Mouse (Mus musculus) midbrain, postnatal 0 days (tissue): ENCODE measurements around the gene Tbx21. TPM values are rescaled to one million over a fixed set of nuclear protein-coding genes. Genes with fewer than 3 reads are reported as not detected.

Experiments used
- ATAC-seq: fragments of 200-750 bp; cut with Nextera tagmentation; 2 replicates; pipeline ENCODE4 v1.8.0; 2017; ENCODE audit warnings: moderate number of reproducible peaks, mild to moderate bottlenecking, moderate TSS enrichment, moderate library complexity; ENCODE audit not compliant: low FRiP score
- DNase-seq: peaks from one replicate; pipeline ENCODE4 v3.0.0-alpha.2; 2015; ENCODE audit warnings: low spot score
- H3K27ac ChIP-seq: fragments of 300-500 bp; sonication (generic); 2 replicates; pipeline ENCODE4 v1.5.1; 2014; ENCODE audit warnings: low read depth, mild to moderate bottlenecking, low read length, mixed read lengths
- H3K27me3 ChIP-seq: fragments of 300-500 bp; sonication (generic); 2 replicates; pipeline ENCODE4 v1.6.1; 2014; ENCODE audit warnings: low read length, control low read depth, mixed read lengths; ENCODE audit not compliant: insufficient read depth
- H3K36me3 ChIP-seq: fragments of 300-500 bp; sonication (generic); 2 replicates; pipeline ENCODE4 v1.6.1; 2014; ENCODE audit warnings: low read length, control low read depth, mixed read lengths; ENCODE audit not compliant: insufficient read depth
- H3K4me1 ChIP-seq: fragments of 300-500 bp; sonication (generic); 2 replicates; pipeline ENCODE4 v1.6.1; 2014; ENCODE audit warnings: mild to moderate bottlenecking, control low read depth, antibody characterized with exemption, low read length, mixed read lengths; ENCODE audit not compliant: insufficient read depth
- H3K4me2 ChIP-seq: fragments of 300-500 bp; sonication (generic); 2 replicates; pipeline ENCODE4 v1.6.1; 2014; ENCODE audit warnings: low read depth, mild to moderate bottlenecking, low read length, mixed read lengths; ENCODE audit not compliant: poor library complexity, severe bottlenecking
- H3K4me3 ChIP-seq: fragments of 300-500 bp; sonication (generic); 2 replicates; pipeline ENCODE4 v1.5.1; 2014; ENCODE audit warnings: low read depth, mild to moderate bottlenecking, low read length, moderate library complexity
- H3K9ac ChIP-seq: fragments of 300-500 bp; sonication (generic); replicated peaks from 2 replicates; pipeline ENCODE4 v1.6.1; 2014; ENCODE audit warnings: mild to moderate bottlenecking, low read length, moderate library complexity, mixed read lengths; ENCODE audit not compliant: poor library complexity, severe bottlenecking
- H3K9me3 ChIP-seq: fragments of 300-500 bp; sonication (generic); 2 replicates; pipeline ENCODE4 v1.6.1; 2016; ENCODE audit warnings: low read length, control low read depth
- CTCF ChIP-seq: IDR thresholded peaks from 2 replicates; pipeline ENCODE4 v1.5.1; 2016; ENCODE audit warnings: antibody characterized with exemption, mild to moderate bottlenecking
- WGBS: fragments of 180-500 bp; shearing (Covaris S2); extraction: QIAGEN DNeasy Blood & Tissue Kit; methylation state at CpG from one replicate; pipeline ENCODE4 v1.1.7; 2014; 5-methylcytosine and 5-hydroxymethylcytosine counted together
- polyA plus RNA-seq: library from polyadenylated mRNA; unstranded; fragments of >200 nt; fragmentation: Nextera tagmentation; extraction: Ambion mirVana; gene quantifications from 2 replicates; pipeline ENCODE4 v1.2.1, GENCODE M21; 2015
- total RNA-seq: library from RNA; depleted of rRNA; stranded (reverse); fragments of >200 nt; gene quantifications from 2 replicates; pipeline ENCODE4 v1.2.3, GENCODE M21; 2014

Tbx21 gene
- total and polyA plus RNA-seq, 2 experiments from 2014 or later = 0.11 to 0.14 TPM

DNA sequence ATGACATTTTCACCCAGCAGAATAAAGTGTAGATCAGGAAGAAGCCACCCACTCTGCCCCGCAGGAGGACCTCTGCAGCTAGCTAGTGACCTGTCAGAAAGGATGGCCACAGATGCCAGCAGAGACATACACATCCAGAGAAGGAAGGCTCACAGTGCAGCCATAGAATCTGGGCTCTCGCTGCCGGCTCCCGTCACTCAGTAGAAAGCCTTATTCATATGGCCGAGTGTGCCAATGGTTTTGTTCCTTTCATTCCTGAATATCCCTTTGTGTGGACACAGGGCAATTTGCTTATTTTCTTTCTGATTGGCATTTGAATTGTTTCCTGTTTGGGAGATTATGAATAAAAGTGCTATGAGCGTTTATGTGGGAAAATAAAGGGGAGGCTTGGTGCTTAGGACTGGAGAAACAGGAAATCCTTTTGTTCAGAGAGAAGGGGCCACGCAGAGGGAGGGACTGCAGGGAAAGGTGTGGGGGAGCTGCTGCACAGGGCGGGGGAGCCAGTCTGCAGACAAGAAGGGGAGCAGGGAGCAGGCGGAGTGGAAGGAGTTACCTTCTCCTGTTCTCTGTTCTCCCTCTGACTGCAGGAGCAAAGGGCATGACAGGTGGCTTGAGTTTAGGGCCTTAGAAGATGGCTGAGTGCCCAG is 51.7 kb downstream of the Tbx21 start:
- 13% methylated on average over 9 of the region's 9 CpGs for WGBS
- no peak for ATAC-seq
- no peaks in the 10 kb centered on the region for H3K27me3 ChIP-seq
- H3K4me3 ChIP-seq = no peak overlapping the region
- no peak overlapping the region for H3K4me2 ChIP-seq
- H3K4me1 ChIP-seq = no peaks in the 10 kb centered on the region
- H3K27ac ChIP-seq = no peak overlapping the region
- no peak for TF ChIP-seq CTCF
- no peaks in the 10 kb centered on the region for H3K9me3 ChIP-seq
- no peak overlapping the region for H3K9ac ChIP-seq
- peak; percentile 39 for DNase-seq
- peaks cover 40% of the 10 kb centered on the region for H3K36me3 ChIP-seq

DNA sequence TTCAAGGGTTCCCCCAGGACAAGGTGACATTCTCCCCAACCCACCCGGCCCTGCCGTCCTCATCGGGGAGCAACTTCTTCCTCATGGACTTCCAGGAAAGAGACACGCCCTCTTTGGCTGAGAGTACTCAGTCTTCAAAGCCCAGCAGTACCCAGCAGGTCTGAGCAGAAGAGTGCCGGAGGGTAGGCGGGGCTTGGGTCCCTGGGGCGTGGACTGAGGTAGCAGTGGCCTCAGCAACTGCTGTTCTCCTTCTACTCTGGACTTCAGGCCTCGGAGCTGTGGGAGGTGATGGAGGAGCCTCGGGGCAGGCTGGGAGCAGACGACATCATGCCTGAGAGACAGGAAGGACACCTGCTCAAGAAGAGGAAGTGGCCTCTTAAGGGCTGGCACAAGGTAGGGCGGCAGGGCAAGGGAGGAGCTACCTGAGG is 62.9 kb downstream of the Tbx21 start:
- Histone ChIP-seq H3K4me1 (peaks cover 10% of the 10 kb centered on the region; the same call in 1 of the 2 replicates), H3K27me3 (no peaks in the 10 kb centered on the region), H3K4me2 (0 out of 2 replicates have a peak overlapping the region, but pooled peaks have one; percentile 83), H3K27ac (no peak overlapping the region), H3K4me3 (no peak overlapping the region), H3K36me3 (peaks cover 45% of the 10 kb centered on the region), H3K9ac (no peak overlapping the region), H3K9me3 (no peaks in the 10 kb centered on the region)
- 37% methylated on average over 11 of the region's 11 CpGs for WGBS
- ATAC-seq (0 out of 2 replicates have a peak, but pooled peaks have one; percentile 27), DNase-seq (no peak)
- TF ChIP-seq CTCF = no peak

DNA sequence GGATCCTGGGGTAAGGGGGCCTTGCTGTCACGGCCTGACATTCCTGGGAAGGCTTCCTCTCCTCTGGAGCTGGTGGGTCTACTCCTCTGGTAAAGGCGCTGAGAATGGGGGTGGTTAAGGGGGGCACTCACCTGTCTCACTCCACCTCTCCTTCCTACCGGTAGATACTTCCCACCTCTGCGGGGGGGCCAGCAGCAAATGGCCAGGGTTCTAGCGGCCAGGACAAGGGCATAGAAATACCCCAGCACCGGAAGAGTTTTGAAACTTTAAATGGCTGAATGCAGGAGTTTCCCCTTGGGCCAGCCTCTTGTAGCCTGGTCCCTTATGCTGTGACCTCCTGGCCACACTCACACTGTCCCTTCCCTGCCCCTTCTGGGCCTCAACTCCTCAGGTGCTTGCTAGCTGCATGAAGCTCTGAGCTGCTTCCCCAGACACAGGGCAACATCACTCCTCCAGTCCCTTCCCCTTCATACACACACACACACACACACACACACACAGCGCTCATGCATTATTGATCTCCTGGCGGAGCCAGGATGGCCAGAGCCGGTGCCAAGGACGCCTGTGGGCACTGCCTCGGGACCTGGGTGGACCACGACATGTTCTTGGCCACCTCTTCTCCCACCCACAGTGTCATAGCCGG is 64.1 kb downstream of the Tbx21 start:
- Histone ChIP-seq H3K27me3 (no peaks in the 10 kb centered on the region), H3K36me3 (peaks cover 42% of the 10 kb centered on the region), H3K27ac (peak overlapping the region; percentile 7), H3K9ac (peak overlapping the region; percentile 51), H3K9me3 (no peaks in the 10 kb centered on the region), H3K4me1 (peaks cover 10% of the 10 kb centered on the region; the same call in 1 of the 2 replicates), H3K4me3 (peak overlapping the region; percentile 46), H3K4me2 (peak overlapping the region; percentile 83)
- peak; percentile 48 for DNase-seq
- no peak for TF ChIP-seq CTCF
- 16% methylated on average over 13 of the region's 13 CpGs for WGBS
- peak; percentile 46 for ATAC-seq

DNA sequence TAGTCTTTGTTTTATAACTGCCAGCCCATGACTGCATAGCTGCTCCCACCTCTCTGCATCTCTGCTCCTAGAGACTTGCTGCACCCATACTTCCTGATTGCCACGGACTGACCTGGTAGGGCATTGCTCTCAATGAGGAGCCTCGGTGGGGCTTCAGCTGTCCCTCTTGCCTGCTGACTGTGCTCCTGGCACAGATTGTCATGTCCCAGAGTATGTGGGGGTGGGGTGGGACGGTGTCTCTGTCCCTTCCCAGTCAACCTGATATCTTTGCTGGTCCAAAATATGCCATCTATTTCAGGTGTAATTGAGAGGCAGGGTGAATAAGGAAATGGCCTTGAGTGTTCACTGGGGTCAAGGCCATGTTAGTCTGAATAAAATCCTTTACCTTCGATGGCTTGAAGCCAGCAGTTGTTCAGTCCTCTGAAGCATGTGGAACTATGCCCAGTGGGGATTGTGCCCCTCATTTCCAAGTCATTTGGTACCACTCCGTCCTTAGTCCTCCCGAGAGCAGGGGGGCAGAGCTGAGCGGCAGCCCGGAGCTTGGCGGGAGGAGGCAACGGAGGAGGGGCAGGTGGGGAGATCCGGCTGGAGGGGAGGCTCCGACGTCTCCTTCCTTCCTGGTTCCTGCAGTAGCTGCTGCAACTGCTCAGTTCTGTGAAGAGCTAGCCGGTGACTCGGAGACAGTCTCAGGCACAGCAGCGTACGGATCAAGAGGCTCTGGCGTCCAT is 64.8 kb downstream of the Tbx21 start, which contains the start of gene Osbpl7:
Osbpl7 (plus strand) TSS at position 413 of the 728 bp plus-strand sequence.
- peak; percentile 83 for ATAC-seq

DNA sequence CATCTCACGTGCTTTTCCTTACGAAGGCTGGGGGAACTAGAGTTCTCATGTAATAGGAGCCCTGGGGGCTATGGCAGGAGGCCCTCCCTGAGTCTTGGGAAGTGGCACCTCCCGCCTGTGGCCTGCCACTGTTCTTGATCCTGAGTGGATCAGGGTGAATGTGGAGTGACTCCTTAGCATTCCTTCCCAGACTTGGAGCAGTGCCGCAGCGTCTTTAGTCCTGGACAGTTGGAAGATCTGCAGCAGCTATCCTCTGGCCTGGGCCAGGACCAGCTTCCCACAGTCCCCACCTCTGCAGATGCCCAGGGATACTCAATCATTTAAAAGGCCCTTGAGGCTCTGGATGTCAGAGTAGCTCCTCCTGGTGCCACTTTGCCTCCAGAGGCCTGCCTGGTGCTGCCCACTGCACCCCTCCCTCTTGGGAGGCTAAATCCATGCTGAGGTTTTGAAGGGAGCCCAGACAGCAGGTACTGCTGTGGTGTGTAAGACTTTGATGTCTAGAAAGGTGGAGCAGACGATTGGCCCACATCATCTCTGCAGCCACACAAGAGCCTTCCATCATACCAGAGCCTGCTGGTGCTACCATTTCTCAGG is 65.5 kb downstream of the Tbx21 start:
- H3K4me1 ChIP-seq = peaks cover 10% of the 10 kb centered on the region; the same call in 1 of the 2 replicates
- DNase-seq (no peak), ATAC-seq (no peak)
- no peaks in the 10 kb centered on the region for H3K9me3 ChIP-seq
- TF ChIP-seq CTCF = no peak
- WGBS = 82% methylated on average over 6 of the region's 6 CpGs
- H3K27me3 ChIP-seq = no peaks in the 10 kb centered on the region
- no peak overlapping the region for H3K9ac ChIP-seq
- H3K27ac ChIP-seq = no peak overlapping the region
- no peak overlapping the region for H3K4me3 ChIP-seq
- no peak overlapping the region for H3K4me2 ChIP-seq
- H3K36me3 ChIP-seq = peaks cover 31% of the 10 kb centered on the region

More for the DNA sequence above, 64.8 kb downstream of the Tbx21 start, which contains the start of gene Osbpl7:
- Histone ChIP-seq H3K4me2 (peak within 1 kb of the TSS; percentile 83), H3K4me3 (peak within 1 kb of the TSS; percentile 46), H3K27me3 (no peaks in the 10 kb centered on the region), H3K9ac (peak within 1 kb of the TSS; percentile 51), H3K4me1 (peaks cover 10% of the 10 kb centered on the region; the same call in 1 of the 2 replicates), H3K27ac (peak within 1 kb of the TSS; percentile 28), H3K9me3 (no peaks in the 10 kb centered on the region), H3K36me3 (peaks cover 35% of the 10 kb centered on the region)
- DNase-seq = peak; percentile 88
- WGBS = 5% methylated on average over 18 of the region's 18 CpGs
- TF ChIP-seq CTCF = peak; percentile 67
